Mouse (Mus musculus): Measurements from ENCODE around the gene Gm13305. TPM values are rescaled to one million over a fixed set of nuclear protein-coding genes. Genes with fewer than 3 reads are reported as not detected.

The Gm13305 gene
- polyA plus RNA-seq (2014; fragmentation: Illumina TruSeq; extraction: RNeasy Lipid Tissue Mini Kit (QIAGEN cat#74804)), result not detected

DNA sequence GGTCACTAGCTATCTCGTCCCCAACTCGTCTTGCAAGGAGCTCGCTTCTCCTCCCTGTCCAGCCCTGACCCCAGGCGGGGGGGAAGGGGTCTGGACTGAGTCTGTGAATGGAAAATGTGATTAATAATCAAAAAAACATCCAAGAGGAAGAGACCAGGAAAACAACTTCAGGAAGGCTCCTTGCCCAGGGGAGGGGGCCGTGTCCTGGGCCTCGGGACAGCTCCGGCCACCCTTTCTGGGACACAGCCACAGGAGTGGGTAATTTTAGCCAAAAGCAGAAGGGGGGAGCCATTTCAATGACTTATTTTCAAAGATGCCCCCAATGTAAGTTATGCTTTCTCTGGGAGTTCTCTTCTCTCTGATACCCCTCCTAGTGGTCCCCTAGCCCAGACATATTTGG lies at the start of gene Gm13305:
Gene Gm13305 (minus strand): TSS at position 101 of the 400 bp plus-strand sequence.

DNA sequence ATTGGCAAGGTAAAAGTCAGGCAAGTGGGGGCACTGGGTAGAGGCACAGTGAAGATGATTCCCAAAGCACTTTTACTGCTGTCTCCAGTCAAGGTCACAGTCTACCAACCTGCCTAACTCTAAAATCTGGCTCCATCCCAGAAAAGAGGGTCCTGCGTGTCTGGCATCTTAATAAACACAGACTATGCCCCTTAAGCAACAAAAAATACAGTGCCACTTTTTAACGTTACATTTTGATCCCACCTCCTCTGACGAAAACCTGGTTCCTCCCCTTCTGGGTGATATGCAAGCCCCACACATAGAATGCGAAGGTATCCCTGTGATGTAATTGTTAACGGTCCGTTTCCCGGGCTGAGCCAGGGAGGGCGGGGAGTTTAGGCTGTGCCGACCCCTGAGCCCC lies 15.3 kb downstream of the Gm13305 start, which contains the start of gene Gm13306:
Gene Gm13306 (plus strand): TSS at position 301 of the 400 bp plus-strand sequence.

GRCm38 (mm10) chr4:42114517-42114916 lies 53.9 kb downstream of the Gm13305 start, which contains the start of gene Gm13304:
Gene Gm13304 (plus strand): TSS chr4:42114817.

Other genes starting within 250 kb of the Gm13305 start
- not detected for gene Gm20878, start 227.0 kb downstream of the Gm13305 start, polyA plus RNA-seq (2014; fragmentation: Illumina TruSeq; extraction: RNeasy Lipid Tissue Mini Kit (QIAGEN cat#74804))
- gene Fam205a4, start 202.5 kb downstream of the Gm13305 start, polyA plus RNA-seq (2014; fragmentation: Illumina TruSeq; extraction: RNeasy Lipid Tissue Mini Kit (QIAGEN cat#74804)), result 0.51 TPM
- not detected for gene Gm21093, start 133.9 kb downstream of the Gm13305 start, polyA plus RNA-seq (2014; fragmentation: Illumina TruSeq; extraction: RNeasy Lipid Tissue Mini Kit (QIAGEN cat#74804))
- gene Gm3893, start 77.4 kb downstream of the Gm13305 start, polyA plus RNA-seq (2014; fragmentation: Illumina TruSeq; extraction: RNeasy Lipid Tissue Mini Kit (QIAGEN cat#74804)), result not detected
- gene Gm13304, start 53.8 kb downstream of the Gm13305 start, polyA plus RNA-seq (2014; fragmentation: Illumina TruSeq; extraction: RNeasy Lipid Tissue Mini Kit (QIAGEN cat#74804)), result 1.3 TPM
- not detected for gene Gm13306, start 15.2 kb downstream of the Gm13305 start, polyA plus RNA-seq (2014; fragmentation: Illumina TruSeq; extraction: RNeasy Lipid Tissue Mini Kit (QIAGEN cat#74804))
- 1.3 TPM for gene Gm10600, start 72.0 kb upstream of the Gm13305 start, polyA plus RNA-seq (2014; fragmentation: Illumina TruSeq; extraction: RNeasy Lipid Tissue Mini Kit (QIAGEN cat#74804))
- 6.1 TPM for gene Ccl21b, start 87.2 kb upstream of the Gm13305 start, polyA plus RNA-seq (2014; fragmentation: Illumina TruSeq; extraction: RNeasy Lipid Tissue Mini Kit (QIAGEN cat#74804))
- not detected for gene Gm21953, start 125.7 kb upstream of the Gm13305 start, polyA plus RNA-seq (2014; fragmentation: Illumina TruSeq; extraction: RNeasy Lipid Tissue Mini Kit (QIAGEN cat#74804))
- not detected for gene Fam205a3, start 149.7 kb upstream of the Gm13305 start, polyA plus RNA-seq (2014; fragmentation: Illumina TruSeq; extraction: RNeasy Lipid Tissue Mini Kit (QIAGEN cat#74804))

Data from ovary, adult 10 weeks (tissue).